Mouse (Mus musculus): ENCODE results near the gene Tmprss11a. TPM values are rescaled to one million over a fixed set of nuclear protein-coding genes. Genes with fewer than 3 reads are reported as not detected.

The Tmprss11a gene
- polyA plus RNA-seq, 1 experiment from 2014 or later = not detected

DNA sequence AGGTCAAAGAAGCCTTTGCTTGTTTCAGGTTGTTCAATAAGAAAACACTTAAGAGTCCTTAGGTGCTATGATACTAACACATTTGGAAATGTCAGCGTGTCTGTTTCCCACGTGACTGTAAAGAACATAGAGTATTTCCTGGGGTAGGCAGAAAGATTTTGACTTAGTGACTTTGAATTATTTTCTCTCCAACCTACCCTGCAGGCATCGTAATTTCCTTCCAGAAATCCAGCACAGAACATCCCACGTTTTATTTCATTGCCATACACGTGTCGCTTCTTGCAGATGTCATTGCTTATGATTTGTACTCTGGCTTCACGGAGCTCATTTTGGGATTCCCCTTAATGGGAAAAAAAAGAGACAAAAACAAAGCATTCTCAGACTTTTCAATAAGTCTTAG is 54.5 kb downstream of the Tmprss11a start:
- no peaks in the 10 kb centered on the region for H3K27me3 ChIP-seq
- 85% methylated on average over 7 of the region's 7 CpGs for WGBS
- no peak for ATAC-seq (replicated peaks)
- no peak overlapping the region for H3K4me2 ChIP-seq (replicated peaks)
- no peaks in the 10 kb centered on the region for H3K9me3 ChIP-seq
- H3K4me1 ChIP-seq = no peaks in the 10 kb centered on the region
- H3K27ac ChIP-seq (replicated peaks) = no peak overlapping the region
- no peak overlapping the region for H3K9ac ChIP-seq (replicated peaks)
- no peak overlapping the region for H3K4me3 ChIP-seq
- H3K36me3 ChIP-seq = no peaks in the 10 kb centered on the region

- 28% methylated on average over 3 of the region's 3 CpGs for WGBS
- no peak overlapping the region for H3K4me3 ChIP-seq
- no peak overlapping the region for H3K9ac ChIP-seq (replicated peaks)
- H3K27me3 ChIP-seq = no peaks in the 10 kb centered on the region
- no peak for ATAC-seq (replicated peaks)
- no peak overlapping the region for H3K4me2 ChIP-seq (replicated peaks)
- no peaks in the 10 kb centered on the region for H3K4me1 ChIP-seq
- H3K9me3 ChIP-seq = no peaks in the 10 kb centered on the region
- H3K36me3 ChIP-seq = no peaks in the 10 kb centered on the region
- no peak overlapping the region for H3K27ac ChIP-seq (replicated peaks)
Observed at GRCm38 (mm10) chr5:86410815-86411214, 58.0 kb downstream of the Tmprss11a start.

DNA sequence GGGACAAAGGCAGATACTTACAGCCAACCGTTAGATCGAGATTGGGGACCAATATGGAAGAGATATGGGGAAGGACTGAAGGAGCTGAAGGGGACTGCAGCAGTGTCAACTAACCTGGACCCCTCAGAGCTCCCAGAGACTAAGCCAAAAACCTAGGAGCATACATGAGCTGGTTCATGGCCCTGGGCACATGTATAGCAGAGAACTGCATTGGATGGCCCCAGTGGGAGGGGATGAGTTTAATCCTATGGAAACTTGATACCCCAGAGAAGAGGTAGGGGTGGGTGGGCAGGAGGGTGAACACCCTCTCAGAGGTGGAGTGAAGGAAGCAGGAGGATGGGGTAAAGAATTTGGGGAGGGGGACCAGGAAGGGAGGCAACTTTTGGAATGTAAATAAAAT is 60.8 kb downstream of the Tmprss11a start:
- no peak overlapping the region for H3K4me2 ChIP-seq (replicated peaks)
- no peak overlapping the region for H3K4me3 ChIP-seq
- H3K36me3 ChIP-seq = no peaks in the 10 kb centered on the region
- 92% methylated on average over 2 of the region's 2 CpGs for WGBS
- H3K4me1 ChIP-seq = no peaks in the 10 kb centered on the region
- no peaks in the 10 kb centered on the region for H3K9me3 ChIP-seq
- no peak overlapping the region for H3K27ac ChIP-seq (replicated peaks)
- H3K27me3 ChIP-seq = no peaks in the 10 kb centered on the region
- no peak for ATAC-seq (replicated peaks)
- no peak overlapping the region for H3K9ac ChIP-seq (replicated peaks)

- H3K27ac ChIP-seq (replicated peaks) = no peak overlapping the region
- no peak overlapping the region for H3K4me2 ChIP-seq (replicated peaks)
- H3K36me3 ChIP-seq = no peaks in the 10 kb centered on the region
- H3K9ac ChIP-seq (replicated peaks) = no peak overlapping the region
- no peaks in the 10 kb centered on the region for H3K9me3 ChIP-seq
- H3K27me3 ChIP-seq = no peaks in the 10 kb centered on the region
- H3K4me3 ChIP-seq = no peak overlapping the region
- 88% methylated on average over 3 of the region's 3 CpGs for WGBS
- no peaks in the 10 kb centered on the region for H3K4me1 ChIP-seq
- ATAC-seq (replicated peaks) = no peak
Observed at GRCm38 (mm10) chr5:86407191-86407590, 61.6 kb downstream of the Tmprss11a start.

- Histone ChIP-seq H3K4me1 (no peaks in the 10 kb centered on the region), H3K9ac (replicated peaks) (no peak within 1 kb of the TSS), H3K4me3 (no peak within 1 kb of the TSS), H3K27me3 (no peaks in the 10 kb centered on the region), H3K4me2 (replicated peaks) (no peak within 1 kb of the TSS), H3K36me3 (no peaks in the 10 kb centered on the region), H3K27ac (replicated peaks) (no peak within 1 kb of the TSS), H3K9me3 (no peaks in the 10 kb centered on the region)
- ATAC-seq (replicated peaks) = no peak
- WGBS = 74% methylated on average over 3 of the region's 3 CpGs
Observed at GRCm38 (mm10) chr5:86373320-86373719, 95.5 kb downstream of the Tmprss11a start, which contains the start of gene Tmprss11d. TSS of gene Tmprss11d (minus strand) at chr5:86373420.

Other genes with a start within 250 kb of the Tmprss11a start
- not detected in 2 replicates for gene Tmprss11c, start 179.7 kb downstream of the Tmprss11a start, polyA plus RNA-seq (2015; fragmentation: Nextera tagmentation; extraction: Ambion mirVana)
- not detected in 2 replicates for gene Tmprss11d, start 95.6 kb downstream of the Tmprss11a start, polyA plus RNA-seq (2015; fragmentation: Nextera tagmentation; extraction: Ambion mirVana)
- gene Tmprss11g, start 49.6 kb upstream of the Tmprss11a start, polyA plus RNA-seq (2015; fragmentation: Nextera tagmentation; extraction: Ambion mirVana) = not detected in 2 replicates
- gene Tmprss11f, start 163.4 kb upstream of the Tmprss11a start, polyA plus RNA-seq (2015; fragmentation: Nextera tagmentation; extraction: Ambion mirVana) = not detected in 2 replicates
- not detected in 2 replicates for gene Tmprss11b, start 207.4 kb upstream of the Tmprss11a start, polyA plus RNA-seq (2015; fragmentation: Nextera tagmentation; extraction: Ambion mirVana)

Data from forebrain, embryonic 15.5 days (tissue).